Mouse (Mus musculus): ENCODE results near the gene Lyz1.
"Not testable (repeated sequence)": the region's sequence is repeated elsewhere in the genome, so short reads cannot be mapped to it uniquely, and the experiment has no call there.

The Lyz1 gene

DNA sequence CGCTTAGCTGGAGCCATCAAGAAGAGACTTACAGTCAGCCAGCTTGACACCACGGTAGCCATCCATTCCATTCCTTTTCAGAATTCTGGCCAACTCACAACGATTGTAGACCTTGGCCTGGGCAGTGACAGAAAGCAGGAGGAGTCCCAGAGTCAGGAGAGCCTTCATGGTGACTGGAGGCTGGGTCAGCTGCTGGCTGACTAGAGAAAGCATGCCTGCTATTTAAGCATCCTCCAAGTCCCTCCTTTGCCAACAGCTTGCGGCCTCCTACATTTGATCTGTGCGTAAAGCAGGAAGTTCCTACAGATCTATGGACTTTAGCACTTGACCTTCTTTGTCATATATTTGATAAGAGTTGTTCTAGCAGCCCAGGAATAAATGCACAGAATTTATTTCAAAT lies at the start of gene Lyz1:
Gene Lyz1, minus strand, starts transcription at position 198 of the 400 bp plus-strand sequence.
- no peak for DNase-seq (ENCODE audit: low read depth, low spot score)

DNA sequence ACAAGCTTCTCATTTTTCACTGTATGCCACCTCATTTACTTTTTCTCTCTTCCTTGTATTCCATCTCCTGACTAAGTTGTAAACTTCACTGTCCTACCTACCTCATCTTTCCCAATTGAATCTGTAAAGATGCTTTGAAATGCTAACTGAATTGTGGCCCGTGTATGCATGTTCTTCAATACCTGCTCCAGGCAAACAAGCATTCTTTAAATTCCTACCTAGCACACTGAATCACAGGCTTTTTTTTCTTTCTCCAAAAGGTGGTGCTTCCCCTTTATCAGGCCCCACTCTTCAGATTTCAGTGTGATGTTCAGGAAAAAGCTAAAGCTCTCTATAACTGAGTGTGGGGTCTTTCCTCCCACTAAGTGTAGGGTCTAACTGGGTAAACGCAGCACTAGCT lies 49.7 kb upstream of the Lyz1 start:
- DNase-seq (ENCODE audit: low read depth, low spot score): no peak

DNA sequence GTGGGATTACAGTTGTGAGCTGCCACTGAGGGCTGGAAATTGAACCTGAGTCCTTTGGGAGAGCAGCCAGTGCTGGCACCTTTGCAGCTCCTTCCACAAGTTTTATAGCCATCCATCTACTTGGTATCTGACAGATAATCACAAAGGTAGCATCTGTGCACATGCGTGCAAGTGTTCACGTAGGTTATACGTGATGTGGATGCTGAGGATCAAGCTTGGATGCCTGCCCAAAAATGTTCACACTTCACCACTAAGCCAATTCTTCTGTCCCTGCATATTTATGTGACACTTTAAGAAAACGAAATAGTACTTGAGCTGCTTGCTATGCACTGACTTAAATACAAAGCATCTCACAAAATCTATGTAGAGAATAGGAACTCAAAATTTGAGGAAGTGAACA lies 48.4 kb upstream of the Lyz1 start:
- DNase-seq (ENCODE audit: low read depth, low spot score): no peak

DNA sequence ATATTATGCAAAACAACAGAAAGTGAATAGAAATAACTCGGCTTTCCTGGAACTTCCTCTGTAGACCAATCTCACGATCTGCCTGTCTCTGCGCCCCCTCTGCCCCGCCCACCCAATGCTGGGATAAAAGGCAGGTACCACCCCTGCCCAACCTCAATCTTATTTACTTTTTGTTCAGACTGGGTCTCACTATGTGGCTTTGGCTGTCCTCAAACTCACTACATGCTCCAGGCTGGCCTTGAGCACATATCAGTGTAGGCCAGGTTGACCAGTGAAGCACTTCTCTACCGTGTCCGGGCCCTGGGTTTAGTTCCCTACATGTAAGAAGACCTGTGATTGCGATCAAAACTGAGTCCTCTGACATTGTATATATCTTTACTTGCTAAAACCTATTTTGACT lies 46.6 kb upstream of the Lyz1 start:
- no peak for DNase-seq (ENCODE audit: low read depth, low spot score)

DNA sequence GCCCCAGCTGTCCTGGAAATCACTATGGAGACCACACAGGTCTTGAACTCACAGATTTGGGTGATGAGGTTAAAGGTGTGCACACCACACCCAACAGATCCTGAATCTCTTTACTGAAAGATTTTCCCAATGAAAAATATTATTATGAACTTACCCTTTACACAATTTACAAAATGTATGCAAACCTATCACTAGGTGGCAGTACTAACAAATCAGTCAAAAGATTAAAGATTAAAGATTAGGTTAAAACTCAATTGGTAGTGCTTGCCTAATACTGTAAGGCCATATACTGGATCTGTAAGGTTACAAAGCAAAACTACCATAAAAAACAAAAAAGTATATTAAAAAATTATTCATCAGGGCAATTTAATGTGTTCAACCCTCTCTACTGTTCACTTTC lies 45.3 kb upstream of the Lyz1 start:
- DNase-seq (ENCODE audit: low read depth, low spot score): no peak

DNA sequence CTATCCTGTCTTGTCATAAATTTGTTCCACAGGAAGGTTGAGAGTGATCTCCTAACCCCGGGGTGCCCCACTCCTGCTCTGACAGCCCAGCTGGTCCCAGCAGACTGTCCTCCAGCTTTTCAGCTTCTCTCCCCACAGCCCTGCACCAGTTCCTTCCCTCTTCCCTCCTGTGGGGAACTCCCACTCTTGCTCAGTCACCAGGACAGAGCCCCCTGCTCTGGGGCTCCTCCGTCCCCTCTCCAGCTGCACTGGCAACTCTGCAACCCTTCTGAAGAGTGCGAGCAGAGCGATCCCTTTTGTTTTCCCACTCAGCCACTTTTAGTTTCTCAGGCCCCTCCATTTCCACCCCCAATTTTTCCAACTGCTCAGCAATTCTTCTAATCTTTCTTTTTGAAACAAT lies 43.0 kb upstream of the Lyz1 start:
- DNase-seq (ENCODE audit: low read depth, low spot score): no peak

DNA sequence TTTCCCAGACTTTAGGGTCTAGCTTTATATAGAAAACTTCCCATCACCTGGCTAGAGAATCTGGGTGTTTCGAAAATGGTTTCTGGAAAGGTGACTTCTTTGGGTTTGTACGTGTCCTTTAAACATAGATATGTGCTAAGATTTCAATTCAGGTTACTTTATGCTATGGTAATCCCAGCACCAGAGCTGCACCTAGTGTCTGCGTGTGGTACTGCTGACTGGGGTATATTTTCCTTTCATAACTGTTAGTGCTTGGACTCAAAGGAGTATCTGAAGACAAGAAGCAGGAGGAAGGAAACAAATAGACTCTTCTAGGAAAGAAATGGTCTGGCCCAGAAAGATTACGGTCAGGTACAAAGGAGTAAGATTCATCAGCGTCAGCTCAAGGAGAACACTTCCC lies 37.9 kb upstream of the Lyz1 start:
- no peak for DNase-seq (ENCODE audit: low read depth, low spot score)

DNA sequence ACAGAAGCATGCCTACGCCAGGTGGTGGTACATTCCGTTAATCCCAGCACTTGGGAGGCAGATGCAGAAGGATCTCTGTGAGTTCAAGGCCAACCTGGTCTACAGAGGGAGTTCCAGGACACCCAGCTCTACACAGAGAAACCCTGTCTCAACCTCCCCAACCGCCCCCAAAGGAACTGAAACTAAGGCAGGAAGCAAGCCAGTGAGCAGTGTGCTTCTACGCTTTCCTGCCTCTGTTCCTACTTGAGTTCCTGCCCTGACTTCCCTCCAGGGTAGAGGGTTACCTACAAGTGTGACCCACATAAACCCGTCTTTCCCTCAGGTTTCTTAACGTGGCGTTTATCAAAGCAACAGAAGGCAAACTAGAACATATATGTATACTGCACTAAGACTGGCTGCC lies 31.1 kb upstream of the Lyz1 start:
- no peak for DNase-seq (ENCODE audit: low read depth, low spot score)

DNA sequence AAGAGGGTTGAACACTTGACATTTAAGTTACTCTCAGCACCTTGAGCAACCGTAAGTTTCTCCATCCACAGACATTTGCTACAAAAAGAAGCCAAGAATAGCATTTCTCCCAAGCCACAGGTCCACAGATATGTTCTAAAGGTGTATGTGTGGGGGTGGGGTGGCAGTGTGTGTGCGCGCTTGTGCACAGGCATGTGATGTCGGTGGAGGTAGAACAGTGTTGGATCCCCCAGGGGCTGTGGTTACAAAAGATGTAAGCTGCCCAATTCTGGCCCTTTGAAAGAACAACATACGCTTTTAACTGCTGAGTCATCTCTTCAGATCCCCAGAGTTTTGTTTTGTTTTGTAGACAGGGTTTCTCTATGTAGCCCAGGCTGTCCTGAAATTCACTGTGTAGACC lies 30.0 kb upstream of the Lyz1 start:
- no peak for DNase-seq (ENCODE audit: low read depth, low spot score)

DNA sequence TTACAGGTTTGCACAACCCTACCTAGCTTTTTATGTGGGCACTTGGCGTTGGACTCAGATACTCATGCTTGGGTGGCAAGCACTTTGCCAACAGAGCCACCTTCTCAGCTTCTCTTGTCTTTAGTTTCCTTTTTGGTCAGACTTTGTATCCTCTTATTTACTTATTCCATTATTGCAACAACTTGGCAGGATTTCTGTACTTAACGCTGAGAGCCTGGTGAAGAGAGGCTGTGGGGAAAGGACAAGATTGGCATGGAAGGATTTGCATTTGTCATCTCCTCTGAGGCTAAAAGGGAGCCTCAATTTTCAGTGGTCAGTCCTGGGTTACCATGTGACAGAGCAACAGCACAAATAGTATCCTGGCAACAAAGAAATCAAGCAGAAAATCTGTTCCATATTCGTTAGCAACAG lies 27.9 kb upstream of the Lyz1 start:
- DNase-seq (ENCODE audit: low read depth, low spot score): no peak

DNA sequence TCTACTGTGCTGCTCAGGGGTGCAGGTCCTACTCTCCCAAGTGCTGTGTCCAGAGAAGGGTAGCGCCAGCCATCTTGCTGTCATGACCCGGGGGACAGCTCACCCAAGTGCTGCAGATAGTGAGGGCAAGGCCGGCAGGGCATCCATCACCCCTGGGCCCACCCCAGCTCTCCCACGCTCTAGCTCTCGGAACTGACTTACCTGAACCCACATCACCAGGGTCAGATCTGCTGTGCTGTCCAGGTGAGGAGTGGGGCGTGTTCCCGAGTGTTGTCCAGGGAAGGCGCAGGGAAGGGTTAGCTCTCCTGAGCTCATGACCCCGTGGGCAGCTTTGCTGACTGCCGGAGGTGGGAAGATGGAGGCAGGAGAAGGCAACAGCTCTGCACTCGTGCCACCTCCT lies 23.7 kb upstream of the Lyz1 start:
- DNase-seq (ENCODE audit: low read depth, low spot score): no peak

DNA sequence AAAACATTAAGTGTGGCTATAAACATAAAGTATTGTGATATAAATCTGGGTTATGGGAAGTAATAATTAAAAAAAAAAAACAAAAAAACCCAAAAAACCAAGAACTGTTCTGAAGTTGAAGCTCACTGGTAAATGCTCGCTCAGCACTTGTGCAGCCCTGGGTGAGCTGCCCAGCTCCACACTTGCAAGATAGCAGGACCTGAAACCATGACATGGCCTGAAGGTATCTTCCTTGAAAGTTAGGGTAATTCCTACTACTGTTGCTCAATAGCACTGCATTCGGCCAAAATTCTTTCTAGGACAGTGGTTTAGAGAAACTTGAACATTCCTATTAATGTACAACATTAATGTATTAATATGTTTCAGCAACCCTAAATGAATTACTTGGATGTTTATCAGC lies 20.5 kb upstream of the Lyz1 start:
- DNase-seq (ENCODE audit: low read depth, low spot score): no peak

DNA sequence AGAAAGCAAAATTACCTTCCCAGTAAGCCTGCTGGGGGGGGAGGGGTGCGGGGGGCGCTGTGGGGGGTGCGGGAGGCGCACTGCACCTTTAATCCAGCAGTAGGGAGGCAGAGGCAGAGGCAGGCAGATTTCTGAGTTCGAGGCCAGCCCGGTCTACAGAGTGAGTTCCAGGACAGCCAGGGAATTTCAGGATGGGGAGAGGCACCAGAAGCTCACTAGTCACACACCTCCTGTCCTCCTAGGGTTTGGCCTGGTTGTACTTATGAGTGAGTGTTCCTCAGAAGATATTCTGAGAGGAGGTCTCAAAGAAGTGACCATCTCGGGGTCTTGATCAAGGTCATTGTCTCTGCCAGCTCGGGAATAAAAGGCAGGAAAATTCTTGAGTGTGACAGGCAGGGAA lies 19.5 kb upstream of the Lyz1 start:
- no peak for DNase-seq (ENCODE audit: low read depth, low spot score)

DNA sequence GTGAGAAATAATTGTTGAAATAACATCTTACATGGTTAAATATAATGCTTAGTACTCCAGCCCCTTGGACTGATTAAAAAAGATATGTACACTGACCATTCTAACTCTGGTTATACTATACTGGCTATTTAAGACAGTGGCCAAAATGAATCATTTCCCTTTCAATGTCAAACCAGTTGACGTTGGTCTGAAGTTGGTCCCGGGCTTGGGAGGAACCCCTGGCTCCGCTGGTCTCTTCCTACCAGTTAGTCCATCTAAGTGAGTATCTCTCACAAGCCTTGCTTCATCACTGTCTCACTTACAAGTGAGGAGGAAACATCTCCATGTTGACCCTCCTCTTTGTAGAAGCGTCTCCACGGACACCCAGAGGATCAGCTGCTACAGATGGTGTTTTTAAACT lies 11.7 kb upstream of the Lyz1 start:
- DNase-seq (ENCODE audit: low read depth, low spot score): no peak

DNA sequence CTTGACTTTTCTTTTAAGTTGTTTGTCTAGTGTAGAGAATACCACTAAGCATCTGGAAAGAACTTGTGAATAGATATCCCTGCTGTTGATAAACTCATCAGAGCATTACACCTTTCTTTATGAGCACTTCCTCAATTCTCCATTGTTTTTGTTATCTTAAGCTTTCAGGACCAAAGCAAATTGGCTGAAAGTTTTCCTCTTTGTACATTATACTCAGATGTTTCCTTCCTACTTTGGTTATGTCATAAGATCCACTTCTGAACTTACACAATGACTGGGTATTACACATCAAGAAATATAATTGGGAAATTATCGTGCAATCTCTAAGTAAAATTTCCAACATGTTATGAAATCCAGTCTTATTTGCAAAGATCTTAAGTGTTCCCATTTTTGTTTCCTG lies 9.0 kb upstream of the Lyz1 start:
- DNase-seq (ENCODE audit: low read depth, low spot score): no peak

DNA sequence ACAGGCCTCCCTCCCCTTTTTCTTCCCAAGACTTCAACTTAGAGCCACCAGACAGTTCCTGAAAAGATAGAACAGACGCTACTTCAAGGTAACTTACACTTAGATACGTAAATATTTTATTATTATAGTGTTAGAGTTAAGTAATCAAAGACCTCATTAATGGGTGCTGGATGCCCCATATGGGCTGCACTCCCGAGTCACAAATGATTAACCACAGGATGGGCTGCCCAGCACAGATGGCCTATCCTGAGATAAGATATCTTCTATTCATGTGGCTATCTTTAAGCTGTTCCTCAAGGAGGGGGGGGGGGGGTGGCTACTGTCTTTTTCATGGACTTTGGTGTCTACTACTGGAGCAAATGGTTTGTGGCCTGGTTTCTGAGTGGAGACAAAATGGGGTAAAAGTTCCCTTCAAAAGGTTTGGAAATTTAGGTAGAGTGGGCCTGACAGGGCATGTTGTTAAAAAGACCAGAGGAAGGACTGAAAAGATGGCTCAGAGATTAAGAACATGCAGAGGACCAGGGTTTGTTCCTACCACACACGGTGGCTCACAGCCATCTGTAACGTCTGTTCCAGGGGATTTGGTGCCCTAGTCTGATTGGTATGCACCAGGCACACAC lies 7.3 kb upstream of the Lyz1 start:
- DNase-seq (ENCODE audit: low read depth, low spot score): no peak

DNA sequence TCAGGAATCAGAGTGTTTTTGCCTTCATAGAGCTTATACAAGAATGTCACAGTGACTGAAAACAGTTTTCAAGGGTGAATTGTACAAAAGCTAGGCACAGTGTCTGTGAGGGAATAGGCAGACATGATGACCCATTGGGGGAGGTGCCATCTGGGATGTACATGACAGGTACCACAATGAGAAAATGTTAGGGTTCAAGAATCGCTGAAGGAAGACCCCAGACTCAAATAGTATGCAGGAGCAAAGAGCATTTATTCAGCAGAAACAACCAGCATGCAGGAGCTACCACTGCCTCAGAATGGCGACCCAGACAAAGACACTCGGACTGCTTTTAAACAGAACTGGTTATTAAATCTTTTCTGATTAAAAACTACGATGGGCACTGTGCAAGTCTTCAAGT lies 6.4 kb upstream of the Lyz1 start:
- no peak for DNase-seq (ENCODE audit: low read depth, low spot score)

DNA sequence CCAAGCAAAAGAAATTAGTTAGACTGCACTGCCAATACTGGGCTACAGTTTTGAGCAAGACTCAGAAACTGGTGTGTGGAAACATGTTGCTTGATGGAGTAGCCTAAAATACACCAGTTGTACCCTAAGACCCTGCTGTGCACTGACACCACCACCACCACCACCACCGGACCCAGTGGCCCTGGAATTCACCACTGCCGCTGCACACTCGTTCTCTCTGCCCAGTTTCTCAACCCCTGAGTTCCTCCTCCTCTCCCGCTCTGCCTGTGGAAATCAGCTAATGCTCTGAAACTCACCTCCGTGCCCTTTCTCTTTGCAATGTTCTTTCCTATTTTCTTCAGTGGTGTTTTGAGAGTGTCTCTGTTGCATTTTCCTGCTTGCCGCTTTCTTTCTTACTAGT lies 5.7 kb upstream of the Lyz1 start:
- no peak for DNase-seq (ENCODE audit: low read depth, low spot score)

DNA sequence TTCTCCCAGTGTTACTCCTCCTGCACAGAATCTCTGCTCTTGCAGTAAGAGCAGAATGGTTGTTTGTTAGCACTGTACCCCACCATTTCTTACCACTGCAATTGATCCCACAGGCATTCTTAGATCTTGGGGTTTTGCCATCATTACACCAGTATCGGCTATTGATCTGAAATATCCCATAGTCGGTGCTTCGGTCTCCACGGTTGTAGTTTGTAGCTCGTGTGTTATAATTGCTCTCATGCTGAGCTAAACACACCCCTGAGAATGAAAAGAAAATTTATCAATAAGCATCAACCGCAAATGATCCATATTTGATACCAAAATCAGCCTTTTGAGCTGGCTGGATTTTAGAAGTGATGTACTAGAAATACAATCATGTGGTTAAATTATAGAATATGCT lies 1.7 kb downstream of the Lyz1 start:
- not testable (repeated sequence) for DNase-seq (ENCODE audit: low read depth, low spot score)

DNA sequence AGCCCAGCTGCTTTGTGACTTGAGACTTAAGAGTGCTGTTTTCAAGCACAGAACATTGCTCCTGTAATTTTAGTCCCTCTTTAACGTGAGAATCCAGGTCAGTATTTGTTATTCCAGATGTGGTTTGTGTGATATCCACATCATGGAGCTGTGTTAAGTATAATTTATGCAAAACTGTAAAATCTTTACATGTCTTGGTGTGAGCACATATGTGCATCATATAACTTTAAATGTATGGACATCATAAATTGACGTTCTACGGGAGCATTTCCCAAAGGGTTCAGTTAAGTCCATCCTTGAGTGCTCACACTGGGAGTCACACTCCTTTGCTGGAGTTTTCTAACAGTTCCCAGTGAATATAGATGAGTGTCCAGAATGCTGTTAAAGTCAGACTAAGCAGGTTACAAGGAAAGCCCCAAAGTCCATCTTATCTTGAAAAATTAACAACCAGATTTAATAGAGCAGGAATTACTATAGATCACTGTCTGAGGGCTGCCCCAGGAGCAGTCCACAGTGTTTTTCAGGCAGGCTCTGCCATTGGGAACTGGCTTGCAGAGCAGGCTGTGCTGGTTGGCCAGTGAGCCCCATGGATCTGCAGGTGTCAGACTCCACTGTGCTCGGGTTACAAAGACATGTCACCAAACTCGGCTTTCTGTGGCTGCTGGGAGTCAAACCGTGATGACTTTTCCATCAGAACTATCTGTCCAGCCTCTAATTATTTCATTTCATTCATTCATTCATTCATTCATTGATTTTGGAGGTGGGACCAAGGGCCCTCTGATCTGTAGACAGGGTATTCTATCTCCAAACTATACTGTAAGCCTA lies 2.4 kb downstream of the Lyz1 start:
- no peak for DNase-seq (ENCODE audit: low read depth, low spot score)

DNA sequence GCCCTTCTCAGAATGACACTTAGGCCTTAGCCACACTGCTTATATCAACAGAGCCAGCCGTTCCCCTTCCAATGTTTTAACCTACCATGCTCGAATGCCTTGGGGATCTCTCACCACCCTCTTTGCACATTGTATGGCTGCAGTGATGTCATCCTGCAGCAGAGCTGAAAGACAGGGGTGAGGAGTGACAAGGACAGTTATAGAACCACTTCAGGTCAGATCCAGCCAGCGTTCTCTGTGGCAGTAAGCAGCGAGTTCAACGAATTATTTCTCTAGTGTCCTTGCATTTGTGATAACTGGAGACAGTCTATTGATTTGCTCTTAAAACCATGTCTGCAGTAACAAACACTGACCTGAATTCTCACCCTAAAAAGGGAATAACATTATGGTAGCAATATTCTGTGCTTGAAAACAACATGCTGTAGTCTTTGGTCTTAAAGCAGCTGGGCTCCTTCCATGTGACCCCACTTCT lies 3.6 kb downstream of the Lyz1 start:
- DNase-seq (ENCODE audit: low read depth, low spot score): not testable (repeated sequence)

DNA sequence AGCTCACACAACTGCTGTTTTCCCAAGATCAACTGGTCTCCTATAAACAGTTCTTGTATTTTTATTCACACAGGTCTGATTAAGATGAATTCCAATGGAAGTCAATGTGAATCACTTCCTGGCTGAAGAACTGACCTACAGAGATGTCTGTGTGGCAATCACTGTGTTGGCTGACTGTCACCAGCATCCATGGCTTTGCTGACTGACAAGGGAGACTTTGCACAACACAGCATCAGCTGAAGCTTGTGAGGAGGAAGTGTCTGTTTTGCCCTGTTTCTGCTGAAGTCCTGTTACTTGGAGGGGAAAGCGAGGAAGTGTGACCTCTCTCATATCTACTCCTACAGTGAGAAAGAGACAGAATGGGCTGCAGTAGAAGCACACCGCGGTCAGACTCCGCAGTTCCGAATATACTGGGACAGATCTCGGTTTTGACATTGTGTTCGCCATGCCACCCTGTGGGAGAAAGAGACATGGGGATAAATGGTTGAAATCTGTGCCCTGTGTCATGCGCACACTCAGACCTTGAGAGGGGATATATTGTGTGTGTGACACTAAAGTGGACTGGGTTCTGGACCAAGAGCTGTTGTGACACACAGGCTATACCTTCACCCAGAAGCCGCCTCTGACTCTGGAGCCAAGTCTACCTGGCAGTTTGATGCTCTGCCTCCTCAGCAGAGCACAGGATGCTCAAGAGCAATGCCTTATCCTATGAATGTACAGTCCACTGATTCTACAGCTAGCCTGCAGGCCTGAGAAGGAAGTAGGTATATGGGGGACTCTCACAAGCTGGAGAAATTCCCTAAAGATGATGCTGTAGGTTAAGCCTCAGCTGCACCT lies 4.3 kb downstream of the Lyz1 start:
- no peak for DNase-seq (ENCODE audit: low read depth, low spot score)

All from embryo, embryonic 11.5 days (tissue).